Mouse (Mus musculus) midbrain, embryonic 15.5 days (tissue): Measurements from ENCODE around the gene D5Ertd579e. TPM values are rescaled to one million over a fixed set of nuclear protein-coding genes. Genes with fewer than 3 reads are reported as not detected.

Experiments used
- ATAC-seq: fragments of 200-750 bp; cut with Nextera tagmentation; replicated peaks from 2 replicates; pipeline ENCODE4 v1.8.0; 2017; ENCODE audit warnings: moderate TSS enrichment
- H3K27ac ChIP-seq: fragments of 300-500 bp; sonication (generic); 2 replicates; pipeline ENCODE4 v1.5.1; 2015; ENCODE audit warnings: mild to moderate bottlenecking, inconsistent platforms
- H3K27me3 ChIP-seq: fragments of 300-500 bp; sonication (generic); replicated peaks from 2 replicates; pipeline ENCODE4 v1.6.1; 2015; ENCODE audit warnings: inconsistent platforms
- H3K36me3 ChIP-seq: fragments of 300-500 bp; sonication (generic); replicated peaks from 2 replicates; pipeline ENCODE4 v1.6.1; 2015; ENCODE audit warnings: inconsistent platforms
- H3K4me1 ChIP-seq: fragments of 300-500 bp; sonication (generic); 2 replicates; pipeline ENCODE4 v1.6.1; 2015; ENCODE audit warnings: inconsistent platforms
- H3K4me2 ChIP-seq: fragments of 300-500 bp; sonication (generic); 2 replicates; pipeline ENCODE4 v1.6.1; 2015; ENCODE audit warnings: inconsistent platforms, mild to moderate bottlenecking, moderate library complexity
- H3K4me3 ChIP-seq: fragments of 300-500 bp; sonication (generic); 2 replicates; pipeline ENCODE4 v1.5.1; 2015; ENCODE audit warnings: mild to moderate bottlenecking, inconsistent platforms
- H3K9ac ChIP-seq: fragments of 300-500 bp; sonication (generic); 2 replicates; pipeline ENCODE4 v1.6.1; 2015; ENCODE audit warnings: mild to moderate bottlenecking, inconsistent platforms
- H3K9me3 ChIP-seq: fragments of 300-500 bp; sonication (generic); 2 replicates; pipeline ENCODE4 v1.6.1; 2016; ENCODE audit warnings: inconsistent platforms
- WGBS: fragments of 180-500 bp; shearing (Covaris S2); methylation state at CpG from one replicate; pipeline ENCODE4 v1.1.7; 2015; ENCODE audit warnings: mixed read lengths; 5-methylcytosine and 5-hydroxymethylcytosine counted together
- polyA plus RNA-seq: library from polyadenylated mRNA; unstranded; fragments of >200 nt; fragmentation: Nextera tagmentation; extraction: Ambion mirVana; gene quantifications from 2 replicates; pipeline ENCODE4 v1.2.1, GENCODE M21; 2015

The D5Ertd579e gene
- polyA plus RNA-seq, 1 experiment from 2014 or later = 44.0 TPM

- H3K9ac ChIP-seq = no peak overlapping the region
- H3K27me3 ChIP-seq = no peaks in the 10 kb centered on the region
- H3K4me3 ChIP-seq = no peak overlapping the region
- no peak overlapping the region for H3K4me2 ChIP-seq
- WGBS = 74% methylated on average over 4 of the region's 4 CpGs
- no peaks in the 10 kb centered on the region for H3K9me3 ChIP-seq
- no peak for ATAC-seq
- H3K4me1 ChIP-seq = no peaks in the 10 kb centered on the region
- no peaks in the 10 kb centered on the region for H3K36me3 ChIP-seq
- no peak overlapping the region for H3K27ac ChIP-seq
Observed at GRCm38 (mm10) chr5:36729086-36729473, 33.3 kb upstream of the D5Ertd579e start.

- Histone ChIP-seq H3K27me3 (no peaks in the 10 kb centered on the region), H3K9me3 (no peaks in the 10 kb centered on the region), H3K27ac (no peak overlapping the region), H3K4me3 (no peak overlapping the region), H3K9ac (no peak overlapping the region), H3K4me1 (no peaks in the 10 kb centered on the region), H3K36me3 (no peaks in the 10 kb centered on the region), H3K4me2 (no peak overlapping the region)
- 80% methylated on average over 8 of the region's 8 CpGs for WGBS
- ATAC-seq = no peak
Observed at GRCm38 (mm10) chr5:36728403-36729085, 32.7 kb upstream of the D5Ertd579e start.

GRCm38 (mm10) chr5:36727776-36728175 is 32.0 kb upstream of the D5Ertd579e start:
- Histone ChIP-seq H3K4me2 (no peak overlapping the region), H3K4me1 (no peaks in the 10 kb centered on the region), H3K4me3 (no peak overlapping the region), H3K27ac (no peak overlapping the region), H3K9me3 (no peaks in the 10 kb centered on the region), H3K9ac (no peak overlapping the region), H3K36me3 (no peaks in the 10 kb centered on the region), H3K27me3 (no peaks in the 10 kb centered on the region)
- 69% methylated on average over 7 of the region's 7 CpGs for WGBS
- no peak for ATAC-seq

GRCm38 (mm10) chr5:36727136-36727535 is 31.3 kb upstream of the D5Ertd579e start:
- H3K9ac ChIP-seq = no peak overlapping the region
- 55% methylated on average over 2 of the region's 2 CpGs for WGBS
- no peaks in the 10 kb centered on the region for H3K36me3 ChIP-seq
- no peaks in the 10 kb centered on the region for H3K27me3 ChIP-seq
- no peak overlapping the region for H3K4me3 ChIP-seq
- no peak overlapping the region for H3K4me2 ChIP-seq
- no peak overlapping the region for H3K27ac ChIP-seq
- H3K4me1 ChIP-seq = no peaks in the 10 kb centered on the region
- no peak for ATAC-seq
- H3K9me3 ChIP-seq = no peaks in the 10 kb centered on the region

GRCm38 (mm10) chr5:36726387-36726801 is 30.6 kb upstream of the D5Ertd579e start:
- no peaks in the 10 kb centered on the region for H3K4me1 ChIP-seq
- H3K9ac ChIP-seq = no peak overlapping the region
- WGBS = 73% methylated on average over 9 of the region's 9 CpGs
- H3K27me3 ChIP-seq = no peaks in the 10 kb centered on the region
- no peak overlapping the region for H3K4me2 ChIP-seq
- H3K36me3 ChIP-seq = no peaks in the 10 kb centered on the region
- no peaks in the 10 kb centered on the region for H3K9me3 ChIP-seq
- ATAC-seq = no peak
- no peak overlapping the region for H3K4me3 ChIP-seq
- no peak overlapping the region for H3K27ac ChIP-seq

- Histone ChIP-seq H3K4me3 (no peak overlapping the region), H3K36me3 (no peaks in the 10 kb centered on the region), H3K27ac (no peak overlapping the region), H3K9me3 (no peaks in the 10 kb centered on the region), H3K4me2 (no peak overlapping the region), H3K27me3 (no peaks in the 10 kb centered on the region), H3K9ac (no peak overlapping the region), H3K4me1 (no peaks in the 10 kb centered on the region)
- ATAC-seq = no peak
- 66% methylated on average over 12 of the region's 12 CpGs for WGBS
Observed at GRCm38 (mm10) chr5:36725861-36726260, 30.0 kb upstream of the D5Ertd579e start.

- Histone ChIP-seq H3K9me3 (no peaks in the 10 kb centered on the region), H3K27ac (no peak overlapping the region), H3K27me3 (no peaks in the 10 kb centered on the region), H3K4me2 (no peak overlapping the region), H3K36me3 (no peaks in the 10 kb centered on the region), H3K4me3 (no peak overlapping the region), H3K4me1 (no peaks in the 10 kb centered on the region), H3K9ac (no peak overlapping the region)
- ATAC-seq = no peak
- 76% methylated on average over 7 of the region's 7 CpGs for WGBS
Observed at GRCm38 (mm10) chr5:36724274-36724673, 28.4 kb upstream of the D5Ertd579e start.

GRCm38 (mm10) chr5:36723356-36723755 is 27.5 kb upstream of the D5Ertd579e start:
- ATAC-seq = no peak
- H3K4me2 ChIP-seq = no peak overlapping the region
- H3K4me3 ChIP-seq = no peak overlapping the region
- no peak overlapping the region for H3K27ac ChIP-seq
- no peaks in the 10 kb centered on the region for H3K27me3 ChIP-seq
- WGBS = 61% methylated on average over 9 of the region's 9 CpGs
- H3K4me1 ChIP-seq = no peaks in the 10 kb centered on the region
- H3K9ac ChIP-seq = no peak overlapping the region
- no peaks in the 10 kb centered on the region for H3K36me3 ChIP-seq
- H3K9me3 ChIP-seq = no peaks in the 10 kb centered on the region

- H3K9me3 ChIP-seq = no peaks in the 10 kb centered on the region
- H3K36me3 ChIP-seq = no peaks in the 10 kb centered on the region
- no peak overlapping the region for H3K4me2 ChIP-seq
- no peaks in the 10 kb centered on the region for H3K4me1 ChIP-seq
- no peak overlapping the region for H3K9ac ChIP-seq
- no peak for ATAC-seq
- WGBS = 80% methylated on average over 6 of the region's 6 CpGs
- no peak overlapping the region for H3K27ac ChIP-seq
- no peaks in the 10 kb centered on the region for H3K27me3 ChIP-seq
- no peak overlapping the region for H3K4me3 ChIP-seq
Observed at GRCm38 (mm10) chr5:36722415-36722856, 26.6 kb upstream of the D5Ertd579e start.

- no peaks in the 10 kb centered on the region for H3K9me3 ChIP-seq
- no peaks in the 10 kb centered on the region for H3K27me3 ChIP-seq
- ATAC-seq = no peak
- H3K27ac ChIP-seq = no peak overlapping the region
- H3K36me3 ChIP-seq = no peaks in the 10 kb centered on the region
- no peaks in the 10 kb centered on the region for H3K4me1 ChIP-seq
- H3K4me3 ChIP-seq = no peak overlapping the region
- no peak overlapping the region for H3K9ac ChIP-seq
- no peak overlapping the region for H3K4me2 ChIP-seq
- 71% methylated on average over 5 of the region's 5 CpGs for WGBS
Observed at GRCm38 (mm10) chr5:36720710-36721375, 25.0 kb upstream of the D5Ertd579e start.

GRCm38 (mm10) chr5:36720219-36720618 is 24.4 kb upstream of the D5Ertd579e start:
- no peak for ATAC-seq

GRCm38 (mm10) chr5:36719601-36720000 is 23.8 kb upstream of the D5Ertd579e start:
- Histone ChIP-seq H3K36me3 (no peaks in the 10 kb centered on the region), H3K9me3 (no peaks in the 10 kb centered on the region), H3K4me1 (no peaks in the 10 kb centered on the region), H3K4me2 (no peak overlapping the region), H3K4me3 (no peak overlapping the region), H3K9ac (no peak overlapping the region), H3K27me3 (no peaks in the 10 kb centered on the region), H3K27ac (no peak overlapping the region)
- ATAC-seq = no peak
- 86% methylated on average over 3 of the region's 3 CpGs for WGBS

More at GRCm38 (mm10) chr5:36720219-36720618, 24.4 kb upstream of the D5Ertd579e start:
- H3K27ac ChIP-seq = no peak overlapping the region
- H3K4me3 ChIP-seq = no peak overlapping the region
- H3K27me3 ChIP-seq = no peaks in the 10 kb centered on the region
- H3K9ac ChIP-seq = no peak overlapping the region
- no peak overlapping the region for H3K4me2 ChIP-seq
- H3K4me1 ChIP-seq = no peaks in the 10 kb centered on the region
- no peaks in the 10 kb centered on the region for H3K36me3 ChIP-seq
- WGBS = 86% methylated on average over 5 of the region's 5 CpGs
- no peaks in the 10 kb centered on the region for H3K9me3 ChIP-seq

- Histone ChIP-seq H3K4me2 (no peak overlapping the region), H3K4me1 (no peaks in the 10 kb centered on the region), H3K27ac (no peak overlapping the region), H3K9ac (no peak overlapping the region), H3K4me3 (no peak overlapping the region), H3K9me3 (no peaks in the 10 kb centered on the region), H3K36me3 (no peaks in the 10 kb centered on the region), H3K27me3 (no peaks in the 10 kb centered on the region)
- no peak for ATAC-seq
- 88% methylated on average over 5 of the region's 5 CpGs for WGBS
Observed at GRCm38 (mm10) chr5:36719135-36719534, 23.3 kb upstream of the D5Ertd579e start.
